Mouse (Mus musculus) ES-Bruce4 (cell line): Measurements from ENCODE around the gene Zyg11b. TPM values are rescaled to one million over a fixed set of nuclear protein-coding genes. Genes with fewer than 3 reads are reported as not detected.

Experiments
- H3K27ac ChIP-seq: 2 replicates; pipeline ENCODE4 v1.5.1; 2012; ENCODE audit warnings: low read length, inconsistent platforms; ENCODE audit not compliant: insufficient read depth
- H3K27me3 ChIP-seq: 2 replicates; pipeline ENCODE4 v1.6.1; 2012; ENCODE audit warnings: mild to moderate bottlenecking, low read length, inconsistent platforms; ENCODE audit not compliant: control insufficient read depth, poor library complexity, insufficient read depth, severe bottlenecking
- H3K36me3 ChIP-seq: 2 replicates; pipeline ENCODE4 v1.6.1; 2012; ENCODE audit warnings: inconsistent platforms, mild to moderate bottlenecking, low read length, moderate library complexity; ENCODE audit not compliant: control insufficient read depth, poor library complexity, insufficient read depth, severe bottlenecking
- H3K4me1 ChIP-seq: one replicate; pipeline ENCODE4 v1.8.1; 2011; ENCODE audit warnings: low read length; ENCODE audit not compliant: control insufficient read depth, insufficient read depth
- H3K4me3 ChIP-seq: 2 replicates; pipeline ENCODE4 v1.5.1; 2011; ENCODE audit warnings: low read depth, mild to moderate bottlenecking, low read length
- H3K9ac ChIP-seq: 2 replicates; pipeline ENCODE4 v1.6.1; 2012; ENCODE audit warnings: low read depth, mild to moderate bottlenecking, inconsistent platforms; ENCODE audit not compliant: poor library complexity, severe bottlenecking
- H3K9me3 ChIP-seq: replicated peaks from 2 replicates; pipeline ENCODE4 v1.6.1; 2012; ENCODE audit warnings: mild to moderate bottlenecking, low read length, inconsistent platforms; ENCODE audit not compliant: control insufficient read depth, poor library complexity, insufficient read depth, severe bottlenecking
- CTCF ChIP-seq: IDR thresholded peaks from one replicate; pipeline ENCODE4 v1.8.1; 2011; ENCODE audit warnings: low read depth, low read length
- EP300 ChIP-seq: IDR thresholded peaks from 2 replicates; pipeline ENCODE4 v1.6.1; 2011; ENCODE audit warnings: low read depth, low read length; ENCODE audit not compliant: insufficient read depth
- POLR2A ChIP-seq: IDR thresholded peaks from one replicate; pipeline ENCODE4 v1.8.1; 2011; ENCODE audit warnings: low read length; ENCODE audit not compliant: insufficient read depth
- polyA plus RNA-seq: library from polyadenylated mRNA; stranded (reverse); fragments of >200 nt; gene quantifications from 2 replicates; pipeline ENCODE4 v1.2.4, GENCODE M21; 2011; ENCODE audit warnings: low read depth; ENCODE audit not compliant: missing spikeins, insufficient read depth, insufficient read length

Gene Zyg11b
- 26.7 and 30.8 TPM in 2 replicates for polyA plus RNA-seq

GRCm38 (mm10) chr4:108300670-108301373 is at the start of gene Zyg11b:
Zyg11b (minus strand) TSS chr4:108301096.
- no peaks in the 10 kb centered on the region for H3K36me3 ChIP-seq
- H3K27me3 ChIP-seq = no peaks in the 10 kb centered on the region
- no peak within 1 kb of the TSS for H3K27ac ChIP-seq
- no peaks in the 10 kb centered on the region for H3K4me1 ChIP-seq
- H3K4me3 ChIP-seq = peak within 1 kb of the TSS; percentile 93
- H3K9me3 ChIP-seq = peaks cover 6% of the 10 kb centered on the region
- no peak for TF ChIP-seq POLR2A
- 0 out of 2 replicates have a peak, but pooled peaks have one; percentile 33 for TF ChIP-seq EP300
- H3K9ac ChIP-seq = peak within 1 kb of the TSS; percentile 70

- Histone ChIP-seq H3K27me3 (no peaks in the 10 kb centered on the region), H3K4me1 (peaks cover 8% of the 10 kb centered on the region), H3K9me3 (no peaks in the 10 kb centered on the region), H3K9ac (no peak overlapping the region), H3K36me3 (no peaks in the 10 kb centered on the region), H3K4me3 (no peak overlapping the region), H3K27ac (no peak overlapping the region)
- TF ChIP-seq EP300 (no peak), POLR2A (no peak), CTCF (no peak)
Observed at GRCm38 (mm10) chr4:108349836-108350547, 49.1 kb upstream of the Zyg11b start.

GRCm38 (mm10) chr4:108349064-108349463 is 48.2 kb upstream of the Zyg11b start:
- Histone ChIP-seq H3K36me3 (no peaks in the 10 kb centered on the region), H3K9ac (no peak overlapping the region), H3K9me3 (no peaks in the 10 kb centered on the region), H3K4me1 (peaks cover 8% of the 10 kb centered on the region), H3K27me3 (no peaks in the 10 kb centered on the region), H3K27ac (no peak overlapping the region), H3K4me3 (no peak overlapping the region)
- no peak for TF ChIP-seq POLR2A
- no peak for TF ChIP-seq EP300
- TF ChIP-seq CTCF = no peak

DNA sequence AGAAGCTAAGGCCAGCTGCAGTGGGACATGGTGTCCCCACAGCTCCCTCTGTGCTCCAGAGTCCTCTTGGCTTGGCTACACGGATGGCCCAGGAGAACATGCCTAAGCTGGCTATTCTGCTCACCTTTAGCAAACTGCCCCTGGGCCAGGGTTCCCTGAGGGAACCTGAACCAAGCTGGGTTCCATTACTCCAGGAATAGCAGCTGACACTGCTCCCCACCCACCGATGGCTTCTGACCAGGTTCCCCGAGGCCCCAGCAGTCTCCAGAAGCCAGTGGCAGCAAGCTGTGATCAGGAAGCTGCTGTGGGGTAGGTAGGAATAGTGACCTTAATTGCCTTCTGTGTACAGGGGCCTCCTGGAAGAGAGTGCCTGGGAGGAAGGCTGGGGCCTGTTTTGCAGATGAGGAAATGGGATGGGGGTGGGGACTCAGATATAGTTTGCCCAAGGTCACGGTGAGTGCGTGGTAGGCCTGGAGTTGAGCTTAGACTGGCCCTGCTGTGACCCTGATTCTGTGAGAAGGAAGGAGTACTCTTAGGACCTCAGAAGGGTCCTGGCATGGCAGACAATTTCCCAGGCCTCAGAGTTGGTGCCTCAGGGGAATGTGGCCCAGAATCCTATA is 47.5 kb upstream of the Zyg11b start:
- Histone ChIP-seq H3K36me3 (no peaks in the 10 kb centered on the region), H3K4me1 (peaks cover 8% of the 10 kb centered on the region), H3K4me3 (no peak overlapping the region), H3K9ac (no peak overlapping the region), H3K9me3 (no peaks in the 10 kb centered on the region), H3K27me3 (no peaks in the 10 kb centered on the region), H3K27ac (no peak overlapping the region)
- TF ChIP-seq POLR2A (no peak), EP300 (no peak)

DNA sequence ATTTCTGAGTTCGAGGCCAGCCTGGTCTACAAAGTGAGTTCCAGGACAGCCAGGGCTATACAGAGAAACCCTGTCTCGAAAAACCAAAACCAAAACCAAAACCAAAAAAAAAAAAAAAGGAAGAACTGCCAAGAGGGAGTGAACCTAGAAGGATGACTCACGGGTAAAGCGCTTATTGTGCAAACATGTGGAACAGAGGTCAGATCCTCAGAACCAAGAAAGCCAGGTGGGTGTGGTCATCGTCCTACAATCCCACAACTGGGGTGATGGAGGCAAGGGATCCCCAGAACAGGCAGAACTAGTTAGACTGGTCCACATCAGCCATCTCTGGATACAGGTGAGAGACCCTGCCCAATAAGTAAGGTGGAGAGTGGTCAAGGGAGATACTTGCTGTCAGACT is 46.2 kb upstream of the Zyg11b start:
- no peaks in the 10 kb centered on the region for H3K27me3 ChIP-seq
- H3K4me1 ChIP-seq = peaks cover 8% of the 10 kb centered on the region
- H3K27ac ChIP-seq = no peak overlapping the region
- TF ChIP-seq POLR2A (no peak), EP300 (no peak), CTCF (no peak)
- H3K4me3 ChIP-seq = no peak overlapping the region
- H3K36me3 ChIP-seq = no peaks in the 10 kb centered on the region
- no peaks in the 10 kb centered on the region for H3K9me3 ChIP-seq
- H3K9ac ChIP-seq = no peak overlapping the region
